Mouse (Mus musculus): ENCODE measurements around the gene Igdcc3. TPM values are rescaled to one million over a fixed set of nuclear protein-coding genes. Genes with fewer than 3 reads are reported as not detected.

The Igdcc3 gene
- polyA plus RNA-seq, 1 experiment, result not detected

DNA sequence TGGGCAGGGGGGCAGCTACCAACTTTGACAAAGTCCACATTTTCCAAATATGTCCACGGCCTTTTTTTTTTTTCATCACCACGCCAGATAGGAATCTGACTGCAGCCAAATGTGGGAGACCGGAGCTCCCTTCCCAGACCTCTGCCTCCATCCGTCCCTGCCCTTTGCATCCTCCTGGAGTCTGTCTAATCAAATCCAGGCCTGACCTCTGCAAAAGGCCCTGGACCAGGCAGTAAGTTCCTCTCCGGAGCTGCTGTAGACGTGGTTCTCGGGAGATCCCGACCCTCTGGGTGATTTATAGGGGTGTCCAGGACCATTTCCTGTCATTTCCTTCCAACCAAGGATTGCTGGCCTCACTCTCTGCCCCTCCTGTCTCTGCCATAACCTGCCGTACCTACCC is 31.7 kb downstream of the Igdcc3 start:
- WGBS, result 68% methylated on average over 9 of the region's 9 CpGs
- no peak for DNase-seq (ENCODE audit: low read depth, low spot score)

DNA sequence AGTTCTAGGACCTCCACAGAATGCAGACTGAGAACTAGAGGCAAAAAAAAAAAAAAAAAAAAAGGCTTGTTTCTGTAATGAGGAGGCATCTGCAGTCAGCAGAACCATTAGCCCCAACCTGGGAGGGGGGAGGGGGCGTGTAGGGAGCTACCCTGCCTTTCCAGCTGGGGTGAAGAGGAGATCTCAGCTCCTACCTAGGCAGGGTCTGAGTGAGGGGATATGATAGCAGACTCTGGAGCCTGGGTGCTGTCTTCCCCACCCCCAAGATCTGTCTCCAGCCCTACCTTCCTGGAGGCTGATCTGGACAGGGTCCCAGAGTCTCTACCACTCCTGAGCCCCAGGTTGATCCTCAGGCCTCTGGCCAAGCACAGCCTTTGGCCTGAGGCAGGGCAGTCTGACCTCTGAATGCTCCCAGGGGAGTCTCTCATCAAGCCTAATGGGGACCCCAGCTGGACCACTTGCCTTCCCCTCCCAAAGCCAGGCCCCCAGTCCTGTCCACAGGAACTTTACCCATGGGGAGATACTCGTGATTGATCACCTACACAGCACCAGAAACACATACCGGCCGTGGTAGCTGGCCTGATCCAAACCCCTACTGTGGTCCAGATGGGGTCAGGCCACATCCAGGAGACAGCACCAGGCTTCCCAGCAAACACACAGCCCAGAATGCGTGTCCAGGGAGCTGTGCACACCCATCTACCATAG is 34.4 kb downstream of the Igdcc3 start:
- WGBS, result 81% methylated on average over 5 of the region's 5 CpGs
- DNase-seq (ENCODE audit: low read depth, low spot score), result no peak

DNA sequence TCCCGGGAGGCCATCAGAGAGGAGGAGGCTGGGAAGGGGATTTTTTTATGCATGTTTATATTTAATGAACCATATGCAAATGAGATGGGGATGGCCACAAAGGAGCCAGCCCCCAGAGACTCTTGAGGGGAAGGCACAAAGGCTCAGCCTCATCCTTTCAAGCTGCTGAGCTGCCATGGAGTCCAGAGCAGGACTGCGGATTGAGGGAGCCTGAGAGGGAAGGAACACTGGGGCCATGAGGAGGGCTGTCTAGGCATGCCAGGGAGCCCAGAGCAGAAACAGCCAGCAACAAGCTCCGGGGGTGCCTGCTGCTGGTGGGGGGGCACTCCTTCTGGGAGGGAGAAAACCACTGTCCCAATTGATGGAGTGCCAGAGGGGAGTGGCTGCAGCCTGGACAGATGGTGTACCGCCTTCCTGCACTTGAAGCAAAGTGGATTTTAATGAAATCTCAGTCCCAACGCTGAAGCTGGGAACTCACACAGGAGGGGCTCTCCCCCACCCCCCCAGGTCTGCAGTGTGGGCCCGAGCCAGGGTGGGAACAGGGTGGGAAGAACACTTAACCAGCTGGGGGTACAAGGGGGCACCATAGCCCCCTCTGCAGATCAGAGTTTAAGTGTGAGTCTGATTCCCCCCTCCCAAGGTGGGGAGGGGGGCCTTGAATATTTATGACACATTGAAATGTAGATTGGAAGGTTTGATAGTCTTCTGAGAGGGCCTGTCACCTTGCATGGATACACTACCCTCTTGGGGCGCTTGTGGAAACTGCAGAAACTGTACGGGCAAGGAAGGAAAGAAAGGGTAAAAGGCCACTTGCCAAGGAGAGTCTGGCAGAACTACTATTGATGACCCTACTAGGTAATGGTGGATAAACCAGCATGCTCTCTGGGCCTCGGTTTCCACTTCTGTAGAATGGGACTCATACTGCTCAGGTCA is 35.2 kb downstream of the Igdcc3 start:
- 57% methylated on average over 9 of the region's 9 CpGs for WGBS

DNA sequence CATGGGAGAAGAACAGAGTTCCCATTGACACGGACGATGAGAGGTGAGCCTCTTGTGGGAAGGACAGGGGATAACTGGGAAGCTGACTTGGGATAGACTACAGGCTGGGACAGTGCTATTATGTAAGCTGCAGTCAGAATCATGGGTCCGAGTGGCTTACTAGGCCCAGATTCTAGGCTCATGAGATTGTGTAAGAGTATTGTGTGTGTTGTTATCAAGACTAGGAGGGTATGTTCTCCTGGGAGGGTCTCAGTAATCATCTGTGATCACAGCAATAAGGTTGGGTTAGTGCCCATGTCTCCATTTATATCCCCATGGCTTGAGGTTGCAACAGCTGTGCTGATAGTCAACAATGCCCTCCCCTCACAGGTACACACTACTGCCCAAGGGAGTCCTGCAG is 36.5 kb downstream of the Igdcc3 start:
- WGBS, result 88% methylated on average over 3 of the region's 3 CpGs
- no peak for DNase-seq (ENCODE audit: low read depth, low spot score)

More for the DNA sequence above, 35.2 kb downstream of the Igdcc3 start:
- no peak for DNase-seq (ENCODE audit: low read depth, low spot score)

DNA sequence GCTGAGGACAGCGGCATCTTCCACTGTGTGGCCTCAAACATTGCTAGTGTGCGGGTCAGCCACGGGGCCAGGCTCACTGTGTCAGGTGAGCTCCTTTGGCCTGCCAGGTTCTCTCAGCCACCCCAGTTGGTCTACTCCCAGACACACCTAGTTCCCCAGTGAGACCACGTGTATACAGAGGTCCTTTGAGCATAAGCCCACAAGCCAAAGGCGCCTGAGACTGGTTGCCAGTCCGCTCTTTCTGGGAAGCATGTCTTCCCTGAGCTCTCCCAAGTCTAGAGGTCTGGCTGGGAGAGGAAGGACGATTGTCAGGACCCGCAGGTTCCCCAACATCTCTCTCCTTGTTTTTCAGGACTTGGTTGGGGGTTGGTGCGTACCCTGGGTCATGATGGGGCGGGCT is 36.9 kb downstream of the Igdcc3 start:
- no peak for DNase-seq (ENCODE audit: low read depth, low spot score)
- WGBS, result 87% methylated on average over 10 of the region's 10 CpGs

DNA sequence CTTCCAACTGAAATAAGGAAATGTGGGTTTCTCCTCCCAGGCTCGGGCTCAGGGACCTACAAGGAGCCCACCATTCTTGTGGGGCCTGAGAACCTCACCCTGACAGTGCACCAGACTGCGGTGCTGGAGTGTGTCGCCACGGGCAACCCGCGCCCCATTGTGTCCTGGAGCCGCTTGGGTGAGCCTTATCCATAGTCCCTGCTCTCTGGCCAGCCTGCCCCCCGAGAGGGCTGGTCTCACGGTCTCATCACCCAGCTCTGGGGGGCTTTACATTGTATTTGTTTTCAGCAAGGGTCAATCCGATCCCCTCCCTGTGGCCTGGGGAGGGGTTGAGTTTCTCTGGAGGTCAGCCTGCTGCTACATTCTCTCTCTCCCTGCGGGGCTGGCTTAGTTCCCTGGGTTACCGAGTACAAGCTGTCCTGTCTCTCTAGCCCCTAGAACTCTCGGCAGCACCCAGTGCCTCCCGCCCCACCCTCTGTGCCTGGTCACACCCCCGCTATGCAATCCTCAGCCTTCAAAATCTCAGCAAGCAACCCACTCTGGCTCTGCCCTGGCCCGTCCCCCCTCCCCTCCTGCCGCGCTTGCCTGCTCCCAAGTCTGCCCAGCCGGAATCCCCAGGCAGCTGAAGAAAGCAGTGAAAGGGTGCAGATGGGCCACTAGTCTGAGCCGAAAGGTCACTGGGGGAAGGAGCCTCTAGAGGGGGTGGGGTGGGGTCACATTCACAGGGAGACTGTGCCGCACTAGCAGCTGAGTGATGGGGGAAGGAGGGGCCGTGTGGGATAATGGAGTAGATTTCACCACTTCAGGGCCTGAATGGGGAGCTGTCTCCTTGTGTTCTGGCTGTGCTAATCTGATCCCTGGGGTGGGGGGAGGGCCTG is 37.6 kb downstream of the Igdcc3 start:
- DNase-seq (ENCODE audit: low read depth, low spot score), result no peak
- WGBS, result 44% methylated on average over 22 of the region's 22 CpGs

DNA sequence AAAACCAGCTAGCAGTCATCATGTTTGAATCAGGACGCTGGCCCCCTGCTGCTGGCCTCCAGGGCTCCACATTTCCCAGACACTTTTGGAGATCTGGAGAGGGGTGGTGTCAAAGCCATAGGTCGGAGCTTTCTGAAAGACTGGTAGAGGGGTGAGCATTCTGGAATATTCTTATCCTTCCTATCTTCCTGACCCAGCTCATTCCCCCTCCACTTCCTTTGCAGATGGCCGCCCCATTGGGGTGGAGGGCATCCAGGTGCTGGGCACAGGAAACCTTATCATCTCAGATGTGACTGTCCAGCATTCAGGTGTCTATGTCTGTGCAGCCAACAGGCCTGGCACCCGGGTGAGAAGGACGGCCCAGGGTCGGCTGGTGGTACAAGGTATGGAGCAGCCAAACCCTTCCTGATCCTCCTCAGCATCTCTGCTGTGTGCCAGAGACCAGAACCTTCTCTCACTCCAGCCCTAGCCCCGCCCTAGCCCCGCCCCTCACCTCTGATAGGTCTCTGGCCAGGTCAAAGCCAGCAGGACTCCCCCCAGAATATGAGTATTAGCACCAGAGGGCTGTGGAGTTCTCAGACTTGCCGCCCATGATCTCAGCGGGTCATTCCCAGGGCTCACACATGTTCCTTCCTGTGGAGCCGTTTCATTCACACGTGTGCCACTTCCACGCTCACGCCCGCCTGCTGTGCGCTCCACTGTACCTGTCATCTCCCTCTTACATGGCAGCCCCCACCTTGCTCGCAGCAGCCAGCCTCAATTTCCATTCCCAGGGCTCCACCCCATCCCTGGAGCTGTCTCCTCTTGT is 39.0 kb downstream of the Igdcc3 start:
- 48% methylated on average over 17 of the region's 17 CpGs for WGBS

DNA sequence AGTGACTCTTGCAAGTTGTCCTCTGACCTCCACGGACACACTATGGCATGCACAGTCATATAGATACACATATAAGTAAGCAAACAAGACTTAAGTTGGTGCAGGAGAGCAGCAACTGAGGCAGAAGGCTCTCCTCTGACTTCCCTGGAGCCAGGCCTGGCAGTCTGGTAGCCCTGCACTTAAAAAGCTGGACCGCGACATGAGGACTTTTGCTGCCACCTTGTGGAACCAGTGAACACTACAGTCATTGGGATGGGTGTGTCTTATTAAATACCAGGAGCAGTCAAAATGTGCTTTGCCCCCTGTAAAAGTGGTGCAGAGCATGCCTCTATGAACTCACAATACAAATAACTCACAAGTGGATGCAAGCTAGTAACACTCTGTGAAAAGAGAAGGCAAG is 47.6 kb downstream of the Igdcc3 start:
- WGBS, result 7% methylated on average over 3 of the region's 3 CpGs

More for the DNA sequence above, 39.0 kb downstream of the Igdcc3 start:
- no peak for DNase-seq (ENCODE audit: low read depth, low spot score)

DNA sequence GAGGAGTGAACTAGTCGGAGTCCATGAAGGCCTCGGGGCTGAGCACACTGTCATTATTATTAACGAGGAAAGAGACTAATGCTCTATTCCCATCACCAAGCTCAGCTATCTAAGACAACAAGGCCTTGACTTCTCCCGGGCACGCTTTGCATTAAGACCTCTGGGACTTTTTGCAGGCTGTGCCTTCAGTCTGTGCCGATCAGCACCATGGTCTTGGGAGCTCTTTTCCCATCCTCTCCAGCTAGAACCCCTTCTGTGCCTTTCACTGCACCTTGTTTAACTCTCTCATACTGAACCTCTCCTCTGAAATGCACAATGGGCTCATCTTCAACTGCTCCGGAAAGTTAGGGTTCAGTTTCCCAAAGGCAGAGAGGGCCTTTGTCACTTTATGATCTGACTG is 49.3 kb downstream of the Igdcc3 start:
- no peak for DNase-seq (ENCODE audit: low read depth, low spot score)
- 66% methylated on average over 7 of the region's 7 CpGs for WGBS

More for the DNA sequence above, 47.6 kb downstream of the Igdcc3 start:
- peak; percentile 96 for DNase-seq (ENCODE audit: low read depth, low spot score)

DNA sequence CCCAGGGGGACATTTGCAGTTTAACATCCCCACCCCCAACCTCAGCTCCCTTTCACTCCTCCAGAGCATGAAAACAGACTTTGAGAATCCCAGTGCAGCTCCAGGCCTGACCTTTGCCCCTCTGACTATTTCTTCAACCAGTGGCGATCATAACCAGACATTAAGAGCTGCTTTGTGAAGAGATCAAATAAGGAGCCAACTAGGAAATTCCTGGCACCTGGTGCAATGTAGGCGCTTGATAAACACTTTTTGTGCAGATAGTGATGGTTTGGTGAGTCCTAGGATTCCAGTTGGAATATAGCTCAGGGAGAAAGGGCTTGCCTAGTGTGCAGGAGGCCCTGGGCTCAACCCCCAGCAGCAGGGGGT is 50.4 kb downstream of the Igdcc3 start:
- DNase-seq (ENCODE audit: low read depth, low spot score), result no peak
- 33% methylated on average over 2 of the region's 2 CpGs for WGBS

DNA sequence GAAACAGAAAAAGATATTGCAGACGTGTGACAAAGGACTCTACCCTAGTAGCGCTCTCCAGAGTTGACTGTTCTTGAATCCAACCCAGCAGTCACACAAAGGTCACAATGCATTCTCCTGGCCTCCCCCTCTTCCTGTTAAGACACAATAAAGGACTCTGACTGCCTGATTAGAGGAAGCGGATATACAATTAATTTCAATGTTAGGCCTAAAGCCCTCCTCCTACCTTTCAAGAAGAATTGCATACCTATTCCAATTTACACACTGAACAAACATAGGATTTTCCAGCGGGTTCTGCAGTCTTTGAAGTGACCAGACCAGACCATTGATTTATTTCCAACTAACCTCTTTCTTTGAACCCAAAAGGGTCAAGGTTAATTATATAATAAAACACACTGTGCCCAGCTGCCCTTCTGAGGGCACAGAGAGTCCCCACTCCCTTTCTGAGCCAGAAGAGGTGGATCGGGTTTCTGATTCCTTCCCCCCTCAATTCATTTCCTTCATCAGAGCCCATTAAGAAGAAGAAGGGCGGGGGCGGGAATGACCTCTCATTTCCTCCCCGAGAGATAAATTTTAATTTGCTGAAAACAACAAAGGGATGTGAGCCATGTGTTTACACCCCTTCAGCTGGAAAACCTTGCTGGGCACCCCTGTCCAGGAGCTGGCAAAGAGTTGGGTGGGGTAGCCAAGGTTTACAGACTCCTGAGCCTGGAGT is 50.9 kb downstream of the Igdcc3 start:
- no peak for DNase-seq (ENCODE audit: low read depth, low spot score)

DNA sequence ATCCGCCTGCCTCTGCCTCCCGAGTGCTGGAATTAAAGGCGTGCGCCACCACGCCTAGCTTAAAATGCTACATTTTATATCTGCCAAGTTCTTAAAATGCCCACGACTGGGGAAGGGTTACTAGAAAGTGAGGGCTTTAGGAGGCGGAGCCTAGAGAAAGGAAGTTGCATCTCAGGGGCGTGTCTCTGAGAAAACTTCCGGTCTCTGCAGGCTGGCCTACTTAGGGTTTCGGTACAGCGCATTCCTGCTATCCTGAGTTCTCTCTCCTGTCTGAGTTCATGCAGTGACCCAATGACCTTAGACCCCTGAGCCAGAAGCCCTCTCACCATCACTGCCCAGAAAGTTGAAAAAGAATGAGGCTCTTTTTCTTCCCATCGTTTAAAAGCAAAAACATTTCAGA is 52.2 kb downstream of the Igdcc3 start:
- 71% methylated on average over 12 of the region's 12 CpGs for WGBS
- no peak for DNase-seq (ENCODE audit: low read depth, low spot score)

More for the DNA sequence above, 50.9 kb downstream of the Igdcc3 start:
- 40% methylated on average over 8 of the region's 8 CpGs for WGBS

DNA sequence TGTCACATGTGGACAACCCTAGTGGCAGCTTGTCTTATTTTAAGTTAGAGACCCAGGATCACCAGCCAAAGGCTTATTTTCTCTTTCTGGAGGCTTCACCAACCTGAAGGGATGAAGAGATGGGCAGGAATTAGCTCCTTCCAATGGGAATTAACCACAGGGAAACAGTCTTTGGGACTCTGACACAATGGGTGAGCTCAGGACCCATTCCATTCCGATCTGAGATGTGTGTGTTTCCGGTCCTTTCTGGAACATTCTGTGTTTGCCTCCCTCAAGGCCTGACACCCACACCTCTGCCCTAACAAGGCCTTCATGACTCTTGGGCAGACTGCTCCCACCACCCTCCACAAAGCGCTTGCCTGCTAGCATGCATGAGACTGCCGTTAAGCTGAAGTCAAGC is 54.1 kb downstream of the Igdcc3 start, which contains the start of gene Parp16:
Parp16 (plus strand) TSS at position 301 of the 400 bp plus-strand sequence.
- WGBS, result 61% methylated on average over 4 of the region's 4 CpGs
- no peak for DNase-seq (ENCODE audit: low read depth, low spot score)

DNA sequence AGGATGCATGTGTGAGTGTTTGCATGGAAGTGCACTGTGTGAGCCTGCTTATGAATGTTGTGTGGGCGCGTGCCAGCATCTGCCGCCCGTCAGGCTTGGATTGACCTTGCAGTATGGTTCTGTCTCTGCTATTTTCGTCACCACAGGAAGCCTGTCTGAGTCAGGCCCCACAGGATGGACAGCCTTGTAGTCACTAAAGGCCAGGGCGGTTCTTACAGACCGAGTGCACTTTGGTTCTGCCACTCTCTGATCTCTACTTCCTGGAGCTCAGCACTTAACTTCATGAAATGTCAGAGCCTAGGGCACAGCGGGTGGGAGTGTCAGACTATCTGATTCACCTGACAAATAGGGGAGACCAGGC is 54.6 kb downstream of the Igdcc3 start:
- 6% methylated on average over 8 of the region's 8 CpGs for WGBS
- DNase-seq (ENCODE audit: low read depth, low spot score), result no peak

DNA sequence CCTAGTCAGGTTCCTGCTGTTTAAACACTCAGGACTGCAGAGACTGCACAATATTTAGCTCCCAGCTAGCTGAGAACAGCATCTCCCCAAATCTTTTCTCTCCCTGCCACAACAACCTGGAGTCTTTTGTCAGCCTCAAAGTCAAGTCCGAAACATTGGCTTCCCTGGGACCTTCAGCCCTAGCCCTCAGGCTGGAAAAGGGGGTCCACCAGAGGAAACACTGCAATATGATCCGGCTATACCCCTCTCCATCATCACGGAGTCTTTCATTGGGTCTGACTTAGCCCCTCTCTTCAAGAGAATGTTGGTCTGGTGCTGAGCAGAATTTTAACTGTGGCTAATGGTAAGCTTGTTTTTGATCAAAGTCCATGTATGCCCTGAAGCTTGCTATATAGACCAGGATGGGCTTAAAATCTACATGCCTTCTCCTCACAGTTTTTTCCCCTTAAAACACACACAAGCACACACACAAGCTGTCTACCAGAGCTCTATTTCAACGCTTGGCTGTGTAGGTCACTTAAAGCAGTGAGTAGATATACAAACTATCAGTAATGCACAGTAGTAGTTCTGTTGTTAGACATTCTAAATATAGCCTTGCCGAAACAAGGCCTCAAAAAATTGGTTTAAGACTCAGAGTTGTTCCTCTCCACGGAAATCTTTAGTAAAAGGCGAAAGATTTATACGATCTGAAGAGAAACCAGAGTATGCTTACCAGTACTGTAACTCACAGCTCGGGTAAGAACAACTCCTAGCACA is 55.2 kb downstream of the Igdcc3 start:
- no peak for DNase-seq (ENCODE audit: low read depth, low spot score)
- WGBS, result 4% methylated on average over 9 of the region's 9 CpGs

DNA sequence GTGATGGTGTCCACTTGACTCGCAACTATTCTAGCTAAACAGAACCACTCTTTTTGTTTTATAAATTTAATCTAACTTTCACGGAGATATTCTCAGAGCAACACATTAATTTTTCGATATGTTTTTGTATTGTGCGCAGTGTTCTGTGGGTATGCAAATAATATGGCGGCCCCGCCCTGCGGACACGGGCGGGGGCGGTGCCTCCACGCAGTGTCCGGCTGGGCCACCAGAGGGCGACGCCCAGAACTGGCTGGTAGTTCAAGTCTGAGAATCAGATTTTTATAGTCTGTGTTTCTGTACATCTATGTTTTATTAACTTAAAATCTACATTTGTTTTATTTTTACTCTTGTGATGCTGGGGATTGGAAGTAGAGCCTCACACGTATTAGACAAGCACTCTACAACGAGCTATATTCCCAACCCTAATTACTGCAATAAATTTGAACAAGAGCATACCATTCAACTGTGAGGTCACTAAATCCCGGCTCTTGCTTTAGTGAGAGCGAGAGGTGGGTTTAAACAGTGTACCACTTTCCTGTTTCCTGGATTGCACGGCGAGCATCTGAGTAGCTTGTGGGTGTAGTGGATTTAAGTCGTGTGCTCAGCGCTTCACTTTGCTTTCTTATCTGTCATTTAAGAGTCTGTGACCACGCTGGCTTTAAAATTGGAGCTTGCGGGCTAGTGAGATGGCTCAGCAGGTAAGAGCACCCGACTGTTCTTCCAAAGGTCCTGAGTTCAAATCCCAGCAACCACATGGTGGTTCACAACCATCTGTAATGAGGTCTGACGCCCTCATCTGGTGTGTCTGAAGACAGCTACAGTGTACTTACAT is 56.0 kb downstream of the Igdcc3 start:
- no peak for DNase-seq (ENCODE audit: low read depth, low spot score)

DNA sequence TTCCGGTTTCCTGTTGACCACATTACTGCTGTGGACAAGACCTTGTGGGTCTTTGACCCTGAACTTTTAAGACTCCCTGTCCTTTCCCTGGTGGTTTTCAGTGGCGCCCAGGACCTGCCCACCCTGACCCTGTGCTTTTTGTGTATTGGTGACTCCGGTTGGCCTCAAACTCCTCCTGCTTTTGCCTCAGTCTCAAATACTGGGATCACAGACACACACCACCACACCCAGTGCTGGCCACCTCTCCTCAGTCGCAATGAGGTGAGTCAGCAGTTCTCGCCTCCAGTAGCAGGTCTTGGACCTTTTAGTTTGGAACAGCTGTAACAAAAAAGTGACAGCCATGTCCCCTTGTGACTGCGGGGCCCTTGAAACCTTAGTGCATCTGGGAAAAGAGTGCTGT is 56.8 kb downstream of the Igdcc3 start:
- 67% methylated on average over 6 of the region's 6 CpGs for WGBS
- no peak for DNase-seq (ENCODE audit: low read depth, low spot score)

More for the DNA sequence above, 56.0 kb downstream of the Igdcc3 start:
- WGBS, result 8% methylated on average over 26 of the region's 26 CpGs
